Mouse (Mus musculus) thymus, postnatal 10 days (tissue): ENCODE results near the gene Zfp771.

ENCODE experiments used
- DNase-seq, 2 experiments: peaks; one replicate each; pipeline ENCODE4 v3.0.0; 2021; ENCODE audit warnings: low spot score in 2 of 2

Gene Zfp771

DNA sequence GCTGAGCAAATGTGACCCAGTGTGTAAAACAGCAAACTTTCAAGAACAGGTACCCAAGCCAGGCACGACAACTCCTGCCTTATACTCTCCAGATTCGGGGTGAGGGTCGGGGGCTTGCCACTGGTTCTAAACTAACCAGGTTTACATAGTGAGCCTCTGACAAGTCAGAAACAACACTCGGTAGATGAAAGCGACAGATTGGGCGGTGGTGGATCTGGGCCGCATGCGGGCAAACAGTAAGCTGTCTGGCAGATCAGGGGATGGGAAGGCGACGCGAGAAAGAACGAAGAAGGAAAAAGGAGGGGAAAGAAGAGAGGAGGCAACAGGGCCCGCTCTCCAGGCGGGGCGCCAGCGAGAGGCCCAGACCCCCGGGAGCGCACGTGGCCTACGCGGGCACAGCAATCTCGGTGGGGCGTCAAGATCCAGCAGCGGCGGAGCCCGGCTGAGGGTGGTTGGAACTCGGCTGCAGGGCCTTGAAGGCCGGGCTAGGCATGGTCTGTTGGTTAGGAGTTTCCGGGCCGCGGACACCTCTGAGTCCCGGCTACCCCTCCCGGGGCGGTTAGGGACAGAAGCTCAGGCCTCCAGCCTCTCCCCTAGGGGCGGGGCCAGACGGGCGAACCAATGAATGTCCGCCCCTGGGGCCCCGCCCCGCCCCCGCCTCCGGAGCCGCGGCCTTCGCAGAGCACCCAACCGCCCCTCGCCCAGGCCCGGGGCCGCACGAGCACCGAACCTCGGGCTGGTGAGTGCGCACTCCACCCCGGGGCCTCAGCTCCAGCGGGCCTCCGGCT is at the start of gene Zfp771:
Zfp771 (plus strand) TSS at position 405 of the 788 bp plus-strand sequence.
- peak; percentile 85 to 92 for DNase-seq

DNA sequence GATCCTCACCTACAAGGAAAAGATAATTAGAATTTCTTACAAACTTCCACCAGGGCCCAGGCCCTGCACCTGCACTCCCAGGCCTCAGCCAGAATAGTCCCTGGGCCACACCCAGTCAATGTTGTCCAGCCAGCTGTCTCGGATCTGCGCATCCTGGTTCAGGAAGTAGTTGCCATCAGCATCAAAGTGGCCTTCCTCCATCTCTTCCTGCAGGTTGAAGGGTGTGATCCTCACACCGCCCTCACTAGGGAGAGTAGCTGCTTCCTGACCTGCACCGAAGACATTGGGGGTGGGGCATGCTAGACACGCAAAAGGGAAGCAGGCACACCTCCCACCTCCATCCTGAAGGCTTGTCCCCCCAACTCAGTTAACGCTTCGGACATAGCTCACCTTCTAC is 49.4 kb upstream of the Zfp771 start:
- no peak for DNase-seq

DNA sequence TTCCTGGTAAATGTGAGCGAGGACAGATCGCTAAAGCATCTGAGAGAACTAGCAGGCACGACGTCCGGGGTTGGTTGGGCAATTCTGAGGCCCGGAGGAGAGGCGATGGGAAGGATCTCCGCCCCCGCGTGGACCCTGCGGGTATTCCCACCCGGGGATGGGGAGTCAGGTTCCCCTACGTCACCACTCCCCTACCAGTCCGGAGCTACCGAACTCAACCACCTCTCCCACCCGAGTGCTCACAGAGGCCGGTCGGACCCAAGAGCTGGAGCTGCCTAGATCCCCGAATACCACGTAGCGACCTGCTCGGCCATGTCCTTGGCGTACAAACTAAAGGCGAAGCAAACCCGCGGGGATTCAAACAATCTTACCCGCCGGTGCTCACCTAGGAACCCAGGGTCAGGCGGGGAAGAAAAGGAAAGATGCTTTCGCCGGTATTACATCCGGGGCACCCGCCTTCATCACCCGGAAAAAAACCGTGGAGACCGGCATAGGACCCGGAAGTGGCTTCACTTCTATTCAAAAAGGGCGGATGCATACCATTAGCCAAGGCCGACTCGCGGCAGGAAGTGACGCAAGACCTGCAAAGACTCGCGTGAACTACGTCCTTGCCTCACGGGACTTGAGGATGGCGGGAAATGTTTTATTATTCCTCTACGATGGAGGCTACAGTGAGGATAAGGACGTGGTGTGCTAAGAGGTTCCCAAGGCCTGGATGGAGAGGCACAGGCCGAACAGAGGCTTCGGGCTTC is 48.4 kb upstream of the Zfp771 start, which contains the start of gene Cd2bp2:
Cd2bp2 (minus strand) TSS at position 507 of the 752 bp plus-strand sequence.
- peak; percentile 93 to 96 for DNase-seq

DNA sequence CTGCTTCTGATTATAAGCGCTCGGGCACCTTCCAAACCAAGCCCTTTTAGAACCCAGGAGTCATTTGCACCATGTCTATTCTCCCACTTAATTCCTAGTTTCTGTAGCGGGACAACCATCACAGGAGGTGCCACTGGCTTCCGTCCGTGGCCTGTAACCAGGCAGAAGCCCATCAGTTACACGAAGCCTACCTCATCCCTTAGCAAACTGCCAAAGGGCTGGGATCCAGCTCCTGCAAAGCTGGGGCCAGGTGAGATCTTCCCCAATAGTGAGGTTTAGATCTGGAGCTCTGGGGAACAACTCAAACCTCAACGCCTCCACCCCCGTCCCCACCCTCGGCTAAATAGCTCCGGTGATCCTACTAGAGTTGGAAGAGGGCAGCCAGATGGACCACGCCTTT is 47.6 kb upstream of the Zfp771 start:
- no peak for DNase-seq

GRCm38 (mm10) chr7:127206606-127207005 is 37.5 kb upstream of the Zfp771 start:
- no peak for DNase-seq

DNA sequence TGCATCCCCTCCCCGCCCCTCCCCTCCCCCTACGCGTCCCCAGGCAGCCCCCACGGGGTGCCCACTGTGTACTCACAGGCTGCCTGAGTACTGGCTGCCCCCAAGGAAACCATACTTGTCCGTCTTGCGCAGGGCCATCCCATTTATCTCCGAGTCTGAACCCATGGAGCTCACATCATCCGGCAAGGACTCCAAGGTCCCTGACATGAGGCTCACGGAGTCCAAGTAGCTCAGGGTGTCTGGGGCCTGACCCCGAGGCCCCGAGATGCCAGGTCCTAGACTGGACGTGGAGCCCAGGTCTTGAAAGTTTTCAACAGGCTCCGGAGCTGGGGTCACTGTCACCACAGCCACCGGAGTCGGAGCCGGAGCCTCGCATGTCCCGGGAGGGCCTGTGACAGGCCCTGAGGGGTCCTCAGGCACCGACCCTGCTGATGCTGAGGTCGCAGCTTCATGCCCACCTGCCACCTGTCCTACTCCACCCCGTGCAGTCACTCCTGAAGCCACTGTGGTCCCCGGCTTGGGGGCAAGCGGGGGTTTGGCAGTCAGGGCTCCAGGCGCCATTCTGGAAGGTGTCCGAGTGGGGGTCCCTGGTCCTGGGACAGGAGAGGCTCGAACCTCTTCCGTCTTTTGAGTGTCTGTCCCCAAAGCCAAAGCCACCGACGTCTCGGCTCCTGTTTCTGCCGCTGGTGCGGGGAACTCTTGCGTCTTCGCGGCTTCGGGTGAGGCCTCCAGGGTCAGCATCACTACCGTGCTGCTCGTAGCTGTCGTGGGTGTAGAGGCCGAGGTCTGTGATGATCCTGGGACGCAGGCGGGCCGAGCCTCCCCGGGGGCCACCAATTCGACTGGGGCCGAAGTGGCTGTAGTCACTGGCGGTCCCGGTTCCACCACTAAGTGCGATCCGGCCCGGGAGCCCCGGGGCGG is 36.4 kb upstream of the Zfp771 start:
- DNase-seq, result peak in 1 of 2 experiments; percentile 45

- DNase-seq, result peak in 1 of 2 experiments; percentile 63
Observed at GRCm38 (mm10) chr7:127208295-127208552, 35.9 kb upstream of the Zfp771 start, which contains the start of gene Tbc1d10b. Gene Tbc1d10b (minus strand): TSS chr7:127208468.

DNA sequence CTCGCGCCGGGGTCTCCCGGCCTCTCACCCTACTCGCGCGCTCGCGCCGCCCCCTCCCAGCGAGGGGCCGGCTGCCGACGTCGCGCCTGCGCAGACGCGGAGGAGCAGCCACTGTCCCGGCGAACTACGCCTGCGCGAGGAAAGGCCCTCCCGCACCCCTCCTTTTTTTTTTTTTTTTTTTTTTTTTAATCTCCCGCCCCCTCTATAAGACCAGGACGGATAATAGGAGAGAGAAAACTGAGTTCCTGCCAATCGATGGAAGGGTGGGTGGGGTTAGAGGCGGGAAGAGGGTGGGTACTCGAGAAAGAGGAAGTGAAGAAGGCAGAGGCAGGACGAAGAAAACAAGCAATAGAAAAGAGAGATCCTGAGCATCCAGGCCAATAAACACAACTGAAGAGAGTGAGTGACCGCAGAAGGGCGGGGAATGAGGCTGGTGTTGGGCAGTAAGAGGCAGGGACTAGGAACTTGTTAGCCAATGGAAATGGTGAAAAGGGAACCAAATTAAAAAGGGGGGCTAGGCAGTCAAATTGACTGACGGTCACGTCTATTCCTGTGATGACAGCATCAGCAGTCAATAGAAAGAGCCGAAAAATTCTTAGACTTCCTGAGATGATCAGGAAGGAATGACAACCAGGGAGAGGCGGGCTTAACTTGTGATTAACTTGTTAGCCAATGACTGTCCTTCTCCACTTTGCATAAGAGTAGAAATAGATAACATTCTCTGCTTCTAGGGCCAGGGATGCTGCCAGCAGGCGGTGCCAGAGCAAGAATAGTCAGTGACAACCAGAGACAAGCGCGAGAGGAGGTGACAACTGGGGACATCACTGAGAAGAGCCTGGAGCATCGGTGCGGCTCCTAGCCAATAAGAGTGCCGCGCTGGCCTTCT is 35.3 kb upstream of the Zfp771 start, which contains the start of gene Mylpf:
Mylpf (plus strand) TSS at position 338 of the 886 bp plus-strand sequence.
- peak; percentile 94 to 97 for DNase-seq

DNA sequence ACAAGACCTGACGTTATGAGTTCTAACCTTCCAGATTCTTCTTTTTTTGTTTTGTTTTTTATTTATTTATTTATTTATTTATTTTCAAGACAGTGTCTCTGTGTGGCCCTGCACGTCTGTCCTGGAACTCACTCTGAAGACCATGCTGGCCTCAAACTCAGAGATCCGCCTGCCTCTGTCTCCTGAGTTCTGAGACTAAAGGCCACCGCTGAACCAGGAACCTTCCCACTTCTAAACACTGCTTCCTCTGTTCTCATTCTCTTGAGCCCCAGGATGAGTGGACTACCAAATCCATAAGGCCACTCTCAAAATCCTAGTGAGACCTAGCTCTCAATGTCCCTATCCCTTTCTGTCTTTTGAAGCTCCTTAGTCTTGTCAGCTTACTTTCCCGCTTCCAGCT is 34.2 kb upstream of the Zfp771 start:
- no peak for DNase-seq

GRCm38 (mm10) chr7:127210266-127210665 is 33.8 kb upstream of the Zfp771 start:
- peak; percentile 53 to 59 for DNase-seq

DNA sequence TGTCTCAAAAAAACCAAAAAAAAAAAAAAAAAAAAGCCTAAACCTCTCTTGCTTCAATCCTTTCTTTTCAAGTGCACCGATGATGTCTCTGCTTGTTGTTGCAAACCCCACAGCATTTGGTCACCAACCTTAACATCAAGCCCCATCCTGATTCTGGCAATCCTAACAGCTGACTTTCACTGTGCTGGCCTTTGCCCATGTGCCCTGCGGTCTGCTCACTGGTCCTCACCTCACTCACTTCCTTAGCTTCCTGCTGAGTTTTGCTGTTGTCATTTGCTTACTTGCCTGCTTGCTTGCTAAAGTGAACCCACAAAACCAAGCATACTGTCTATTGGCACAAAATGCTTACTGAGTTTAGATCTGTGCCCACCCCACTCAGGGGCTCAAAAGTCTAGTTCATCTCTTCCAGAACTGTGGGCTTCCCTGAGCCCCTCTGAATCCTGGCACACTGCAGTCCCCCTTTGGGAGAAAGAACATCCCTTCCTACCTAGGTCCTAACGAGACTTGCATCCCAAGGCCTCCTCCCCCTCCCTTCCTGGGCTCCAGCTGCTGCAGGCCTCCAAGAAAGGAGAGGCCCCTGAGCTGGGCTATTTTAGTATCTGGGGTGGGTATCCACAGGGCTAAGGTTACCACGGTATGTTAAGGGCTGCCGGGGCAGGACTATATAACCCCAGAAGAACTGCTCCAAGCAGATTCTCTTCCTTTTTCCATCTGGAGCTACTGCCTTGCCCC is 32.9 kb upstream of the Zfp771 start:
- no peak for DNase-seq

GRCm38 (mm10) chr7:127212432-127213250 is 31.4 kb upstream of the Zfp771 start:
- DNase-seq, result no peak

DNA sequence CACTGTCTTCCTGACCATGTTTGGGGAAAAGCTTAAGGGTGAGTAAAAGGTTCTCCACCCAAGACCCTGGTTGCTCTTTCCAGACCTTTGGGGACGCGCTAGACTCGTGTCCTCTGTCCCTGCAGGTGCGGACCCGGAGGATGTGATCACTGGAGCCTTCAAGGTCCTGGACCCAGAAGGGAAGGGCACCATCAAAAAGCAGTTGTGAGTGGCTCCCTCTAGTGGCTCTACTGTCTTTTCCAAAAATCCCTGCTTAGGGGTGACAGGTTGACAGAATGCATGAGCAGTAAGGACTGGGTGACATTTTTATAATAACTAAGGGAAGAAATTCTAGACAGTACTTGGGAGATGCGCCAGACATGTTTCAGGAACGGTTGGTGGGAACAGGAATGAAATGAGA is 30.6 kb upstream of the Zfp771 start:
- peak in 1 of 2 experiments; percentile 67 for DNase-seq

GRCm38 (mm10) chr7:127213930-127214329 is 30.1 kb upstream of the Zfp771 start:
- DNase-seq, result no peak

DNA sequence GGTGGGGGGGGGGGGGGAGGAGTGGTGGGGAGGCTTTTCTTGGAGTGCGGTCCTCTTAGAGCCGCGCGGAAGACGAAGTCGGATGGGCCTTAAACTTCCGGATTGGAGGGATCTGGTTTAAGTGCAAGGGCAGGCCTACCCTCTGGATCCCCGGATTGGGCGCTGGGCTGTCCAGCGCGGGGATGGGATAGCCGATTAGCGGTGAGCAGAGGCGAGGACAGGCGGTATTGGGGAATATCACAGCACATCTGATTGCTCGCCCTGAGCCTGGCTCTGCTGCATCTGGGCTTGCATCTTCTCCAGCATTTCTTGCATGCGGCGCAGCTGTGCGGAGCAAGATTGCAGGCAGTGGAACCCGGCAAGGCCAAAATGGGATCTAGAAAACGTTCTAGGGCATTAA is 29.6 kb upstream of the Zfp771 start:
- no peak for DNase-seq

GRCm38 (mm10) chr7:127214981-127215871 is 28.8 kb upstream of the Zfp771 start:
- peak; percentile 78 to 88 for DNase-seq

DNA sequence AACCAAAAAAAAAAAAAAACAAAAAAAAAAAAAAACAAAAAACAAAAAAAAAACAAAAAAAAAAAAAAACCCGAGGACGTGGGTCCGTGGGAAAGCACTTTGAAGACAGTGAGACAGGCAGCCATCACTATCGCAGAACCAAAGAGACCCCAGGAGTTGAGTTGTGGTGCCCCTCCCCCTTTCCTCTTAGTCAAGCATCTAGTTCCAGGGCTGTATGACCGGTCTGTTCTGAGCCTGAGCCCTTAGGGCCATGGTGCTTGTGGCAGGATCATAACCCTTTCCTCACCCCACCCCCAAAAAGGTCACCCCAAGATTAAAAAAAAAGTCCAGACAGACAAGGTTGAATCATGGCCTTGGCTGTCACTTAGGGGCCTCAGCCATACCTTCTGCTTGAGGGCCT is 27.8 kb upstream of the Zfp771 start:
- no peak for DNase-seq

DNA sequence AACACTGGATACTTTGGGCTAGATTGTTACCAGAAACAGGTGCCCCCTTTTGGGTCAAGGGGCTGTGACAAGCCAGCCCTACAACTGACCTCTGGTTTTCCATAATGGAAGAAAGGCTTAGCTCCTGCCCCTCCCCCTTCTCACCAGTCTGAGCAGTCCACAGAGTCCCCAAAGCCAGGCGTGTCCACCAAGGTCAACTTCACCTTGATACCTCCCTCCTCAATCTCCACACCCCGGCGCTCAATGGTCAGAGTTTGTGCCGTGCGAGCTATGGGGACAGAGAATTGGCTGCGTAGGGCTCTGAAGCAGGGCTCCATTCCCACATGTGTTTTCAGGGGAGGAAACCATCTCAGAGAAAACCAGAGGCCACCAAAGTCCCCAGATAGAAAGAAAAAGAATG is 26.6 kb upstream of the Zfp771 start:
- DNase-seq, result no peak
